Mouse (Mus musculus): ENCODE measurements around the gene Dguok. TPM values are rescaled to one million over a fixed set of nuclear protein-coding genes. Genes with fewer than 3 reads are reported as not detected.

Dguok gene
- 70.5 and 72.3 TPM in 2 replicates for polyA plus RNA-seq (2014; fragmentation: Nextera tagmentation; extraction: Ambion mirVana)

DNA sequence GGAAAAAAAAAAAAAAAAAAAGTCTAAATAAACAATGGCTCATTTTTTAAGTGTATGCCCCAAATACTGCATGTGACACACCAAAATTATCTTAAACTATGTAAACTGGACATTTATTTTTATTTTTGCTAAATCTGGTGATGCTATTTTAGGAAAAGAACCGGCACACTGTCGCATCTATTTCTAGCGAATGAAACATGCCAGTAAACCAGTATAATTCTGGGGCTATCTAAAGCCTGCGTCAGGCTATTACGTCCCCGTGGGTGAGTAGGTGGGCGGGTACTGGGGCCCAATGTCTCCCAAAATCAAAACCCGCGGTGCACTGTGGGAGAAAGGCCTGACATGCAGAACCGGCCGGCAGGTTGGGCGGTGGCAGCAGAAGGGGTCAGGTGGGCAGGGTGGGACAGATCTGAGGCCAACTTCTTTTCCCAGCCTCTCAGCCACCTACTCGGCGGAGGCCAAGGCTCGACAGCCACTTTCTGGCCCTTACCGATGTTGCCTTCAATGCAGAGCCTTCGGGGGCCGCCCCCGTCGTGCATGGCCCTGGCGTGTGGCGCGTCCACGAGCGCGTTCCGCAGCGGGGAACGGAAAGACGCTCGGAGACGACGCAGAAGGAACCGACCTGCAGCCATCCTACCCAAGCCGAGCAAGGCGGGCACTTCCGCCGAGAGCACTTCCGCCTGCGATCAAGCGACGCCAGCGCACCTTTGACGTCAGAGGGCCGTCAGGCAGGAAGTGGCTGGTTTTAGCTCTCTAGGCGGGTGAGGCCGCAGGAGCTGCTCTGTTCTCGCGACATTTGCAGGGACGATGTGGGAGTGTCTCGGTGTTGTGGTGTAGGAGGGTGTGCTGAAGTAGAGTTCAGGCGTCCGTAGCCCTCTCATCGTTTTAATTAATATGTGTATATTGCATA lies at the start of gene Dguok:
Dguok (minus strand) TSS at position 712 of the 910 bp plus-strand sequence.
- DNase-seq (ENCODE audit: low spot score) = peak; percentile 100
- no peaks in the 10 kb centered on the region for H3K27me3 ChIP-seq (replicated peaks; ENCODE audit: control insufficient read depth, insufficient read depth, low read length)
- peak within 1 kb of the TSS; percentile 70 for H3K4me2 ChIP-seq (ENCODE audit: low read depth, low read length)
- H3K9ac ChIP-seq (ENCODE audit: low read depth, low read length) = peak within 1 kb of the TSS; percentile 72
- H3K27ac ChIP-seq (replicated peaks; ENCODE audit: low read depth, low read length) = peak within 1 kb of the TSS; percentile 90
- H3K4me3 ChIP-seq (ENCODE audit: low read depth, low read length) = peak within 1 kb of the TSS; percentile 57
- WGBS = 1% methylated on average over 45 of the region's 54 CpGs
- peak; percentile 100 for ATAC-seq (ENCODE audit: low read depth)
- H3K9me3 ChIP-seq (ENCODE audit: control insufficient read depth, low read length) = no peaks in the 10 kb centered on the region
- H3K36me3 ChIP-seq (ENCODE audit: control insufficient read depth, insufficient read depth, low read length) = no peaks in the 10 kb centered on the region
- H3K4me1 ChIP-seq (ENCODE audit: control insufficient read depth, insufficient read depth, low read length) = peaks cover 9% of the 10 kb centered on the region; the same call in 1 of the 2 replicates

DNA sequence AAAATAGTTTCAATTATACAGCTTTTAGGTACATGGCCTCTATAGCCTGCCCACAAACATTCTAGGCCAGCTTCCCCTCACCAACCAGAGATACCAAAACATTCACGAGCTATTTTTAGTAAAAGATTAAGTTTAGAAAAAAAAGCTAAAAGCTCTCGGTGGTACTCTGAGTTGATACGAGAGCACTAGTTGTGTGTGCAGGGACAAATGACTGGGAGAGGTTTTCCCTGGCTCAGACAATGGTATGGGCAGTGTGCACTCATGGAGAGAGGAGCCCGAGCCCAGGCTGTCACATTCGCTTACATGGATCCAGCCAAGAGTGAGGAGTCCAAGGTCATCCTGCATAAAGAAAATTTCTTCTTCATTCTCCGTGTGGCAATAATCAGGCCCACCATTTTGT lies 49.2 kb upstream of the Dguok start:
- Histone ChIP-seq H3K9ac (ENCODE audit: low read depth, low read length) (no peak overlapping the region), H3K36me3 (ENCODE audit: control insufficient read depth, insufficient read depth, low read length) (peaks cover 48% of the 10 kb centered on the region)
- WGBS = 78% methylated on average over 6 of the region's 6 CpGs

DNA sequence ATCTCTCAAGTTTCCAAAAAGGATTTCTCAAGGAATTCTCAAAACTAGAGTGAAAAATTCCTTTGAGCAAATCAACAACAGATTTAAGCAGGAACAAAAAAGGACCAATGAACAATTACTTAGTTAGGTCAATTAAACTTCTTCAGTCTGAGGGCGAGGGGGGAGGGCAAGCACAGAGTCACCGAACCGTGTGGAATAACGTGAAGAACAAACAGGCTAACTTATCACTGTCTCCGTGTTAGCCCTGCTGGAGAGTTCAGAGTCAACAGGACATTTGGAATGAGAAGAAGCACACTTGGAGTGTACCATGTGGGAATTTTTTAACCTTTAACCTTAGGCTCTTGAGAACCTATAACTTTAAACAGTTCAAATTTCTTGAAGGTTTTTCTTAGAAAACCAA lies 41.6 kb upstream of the Dguok start:
- Histone ChIP-seq H3K36me3 (ENCODE audit: control insufficient read depth, insufficient read depth, low read length) (peaks cover 38% of the 10 kb centered on the region), H3K9ac (ENCODE audit: low read depth, low read length) (no peak overlapping the region), H3K27me3 (replicated peaks; ENCODE audit: control insufficient read depth, insufficient read depth, low read length) (no peaks in the 10 kb centered on the region), H3K9me3 (ENCODE audit: control insufficient read depth, low read length) (no peaks in the 10 kb centered on the region), H3K27ac (replicated peaks; ENCODE audit: low read depth, low read length) (no peak overlapping the region), H3K4me1 (ENCODE audit: control insufficient read depth, insufficient read depth, low read length) (no peaks in the 10 kb centered on the region), H3K4me3 (ENCODE audit: low read depth, low read length) (no peak overlapping the region), H3K4me2 (ENCODE audit: low read depth, low read length) (no peak overlapping the region)
- ATAC-seq (ENCODE audit: low read depth) (no peak), DNase-seq (ENCODE audit: low spot score) (no peak)
- WGBS = 42% methylated on average over 5 of the region's 5 CpGs

More for the DNA sequence above, 49.2 kb upstream of the Dguok start:
- DNase-seq (ENCODE audit: low spot score) (no peak), ATAC-seq (ENCODE audit: low read depth) (no peak)
- no peaks in the 10 kb centered on the region for H3K27me3 ChIP-seq (replicated peaks; ENCODE audit: control insufficient read depth, insufficient read depth, low read length)
- H3K4me3 ChIP-seq (ENCODE audit: low read depth, low read length) = no peak overlapping the region
- no peak overlapping the region for H3K4me2 ChIP-seq (ENCODE audit: low read depth, low read length)
- no peaks in the 10 kb centered on the region for H3K4me1 ChIP-seq (ENCODE audit: control insufficient read depth, insufficient read depth, low read length)
- H3K9me3 ChIP-seq (ENCODE audit: control insufficient read depth, low read length) = no peaks in the 10 kb centered on the region
- H3K27ac ChIP-seq (replicated peaks; ENCODE audit: low read depth, low read length) = no peak overlapping the region

DNA sequence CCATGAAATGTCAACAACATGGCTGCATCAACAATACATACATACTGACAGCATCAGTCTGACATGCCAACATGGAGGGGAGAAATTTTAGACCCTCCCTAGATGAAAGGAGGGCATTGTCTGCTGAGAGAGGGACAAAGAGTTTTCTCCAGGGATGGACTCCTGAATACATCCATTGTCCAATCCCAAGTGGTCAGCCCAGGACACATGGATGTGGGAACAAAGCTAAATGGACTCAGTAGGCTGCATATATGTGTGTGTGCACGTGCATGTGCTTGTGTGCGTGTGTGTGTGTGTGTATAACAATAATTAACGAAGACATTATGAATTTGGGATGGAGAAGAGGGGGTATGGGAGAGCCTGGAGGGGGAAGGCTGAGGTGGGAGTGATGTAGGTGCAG lies 39.0 kb upstream of the Dguok start:
- Histone ChIP-seq H3K27me3 (replicated peaks; ENCODE audit: control insufficient read depth, insufficient read depth, low read length) (no peaks in the 10 kb centered on the region), H3K4me2 (ENCODE audit: low read depth, low read length) (no peak overlapping the region), H3K4me1 (ENCODE audit: control insufficient read depth, insufficient read depth, low read length) (no peaks in the 10 kb centered on the region), H3K9ac (ENCODE audit: low read depth, low read length) (no peak overlapping the region), H3K9me3 (ENCODE audit: control insufficient read depth, low read length) (no peaks in the 10 kb centered on the region), H3K36me3 (ENCODE audit: control insufficient read depth, insufficient read depth, low read length) (peaks cover 33% of the 10 kb centered on the region), H3K4me3 (ENCODE audit: low read depth, low read length) (no peak overlapping the region), H3K27ac (replicated peaks; ENCODE audit: low read depth, low read length) (no peak overlapping the region)
- ATAC-seq (ENCODE audit: low read depth) (no peak), DNase-seq (ENCODE audit: low spot score) (no peak)
- WGBS = 76% methylated on average over 3 of the region's 3 CpGs

DNA sequence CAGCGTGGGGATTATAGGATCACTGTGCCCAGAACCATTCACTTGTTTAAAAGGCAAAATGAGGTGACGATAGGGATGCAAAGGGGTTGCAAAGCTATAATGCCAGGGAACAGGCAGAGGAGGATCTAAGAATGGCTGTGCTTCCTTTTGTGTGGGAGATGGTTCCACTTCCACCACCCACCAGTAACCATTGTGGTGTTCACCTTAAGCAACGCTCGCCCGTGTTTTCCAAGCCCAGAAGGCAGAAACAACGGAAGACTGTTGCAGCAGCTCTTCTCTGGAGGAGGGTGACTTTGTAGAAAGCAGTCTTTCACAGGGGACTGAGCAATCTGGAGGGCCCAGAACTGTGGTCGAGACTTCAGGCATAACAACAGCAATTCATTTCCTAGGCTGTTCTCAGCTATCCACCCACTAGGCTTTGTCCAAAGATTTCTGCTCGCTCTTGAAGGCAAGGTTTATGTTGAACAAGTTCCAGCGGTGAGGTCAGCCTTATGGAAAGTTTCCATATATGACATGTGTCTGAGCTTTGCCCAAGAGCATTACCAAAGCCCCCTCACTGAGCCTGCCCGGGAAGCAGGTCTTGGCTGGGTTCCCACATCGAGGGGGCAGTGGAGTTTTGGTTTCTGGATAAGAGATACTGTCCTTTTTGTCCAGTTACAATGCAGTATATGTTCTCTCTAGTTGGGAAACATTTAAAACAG lies 35.1 kb upstream of the Dguok start:
- Histone ChIP-seq H3K36me3 (ENCODE audit: control insufficient read depth, insufficient read depth, low read length) (peaks cover 19% of the 10 kb centered on the region), H3K27me3 (replicated peaks; ENCODE audit: control insufficient read depth, insufficient read depth, low read length) (no peaks in the 10 kb centered on the region), H3K4me1 (ENCODE audit: control insufficient read depth, insufficient read depth, low read length) (no peaks in the 10 kb centered on the region), H3K27ac (replicated peaks; ENCODE audit: low read depth, low read length) (peak overlapping the region; percentile 79), H3K4me3 (ENCODE audit: low read depth, low read length) (no peak overlapping the region), H3K9me3 (ENCODE audit: control insufficient read depth, low read length) (no peaks in the 10 kb centered on the region), H3K4me2 (ENCODE audit: low read depth, low read length) (no peak overlapping the region), H3K9ac (ENCODE audit: low read depth, low read length) (no peak overlapping the region)
- WGBS = 67% methylated on average over 11 of the region's 11 CpGs
- ATAC-seq (ENCODE audit: low read depth) (peak; percentile 72), DNase-seq (ENCODE audit: low spot score) (peak; percentile 81)

DNA sequence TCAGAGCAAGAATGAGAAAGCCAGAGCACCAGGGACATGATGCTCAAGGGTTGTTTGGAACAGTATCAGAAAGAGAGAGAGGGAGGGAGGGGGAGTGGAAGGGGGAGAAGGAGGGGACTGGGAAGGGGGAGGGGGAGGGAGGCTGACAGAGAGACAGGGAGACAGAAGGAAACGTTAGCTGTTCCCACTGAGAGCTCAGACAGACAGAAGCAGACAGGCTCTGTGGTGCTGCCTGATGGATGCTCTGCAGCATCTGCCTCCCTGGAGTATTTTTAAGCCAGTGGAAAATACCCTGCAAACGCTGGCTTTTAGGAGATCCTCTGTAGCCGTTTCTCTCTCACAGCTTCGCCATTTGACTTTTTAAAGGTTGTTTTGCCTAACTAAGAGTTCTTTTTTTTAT lies 33.2 kb upstream of the Dguok start:
- Histone ChIP-seq H3K27ac (replicated peaks; ENCODE audit: low read depth, low read length) (no peak overlapping the region), H3K9me3 (ENCODE audit: control insufficient read depth, low read length) (no peaks in the 10 kb centered on the region), H3K4me3 (ENCODE audit: low read depth, low read length) (no peak overlapping the region), H3K9ac (ENCODE audit: low read depth, low read length) (no peak overlapping the region), H3K36me3 (ENCODE audit: control insufficient read depth, insufficient read depth, low read length) (peaks cover 2% of the 10 kb centered on the region; the same call in 1 of the 2 replicates), H3K4me2 (ENCODE audit: low read depth, low read length) (no peak overlapping the region), H3K27me3 (replicated peaks; ENCODE audit: control insufficient read depth, insufficient read depth, low read length) (no peaks in the 10 kb centered on the region), H3K4me1 (ENCODE audit: control insufficient read depth, insufficient read depth, low read length) (0 out of 2 replicates have a peak, but pooled peaks cover 3% of the 10 kb centered on the region)
- DNase-seq (ENCODE audit: low spot score) (peak; percentile 23), ATAC-seq (ENCODE audit: low read depth) (no peak)
- 38% methylated on average over 4 of the region's 4 CpGs for WGBS

DNA sequence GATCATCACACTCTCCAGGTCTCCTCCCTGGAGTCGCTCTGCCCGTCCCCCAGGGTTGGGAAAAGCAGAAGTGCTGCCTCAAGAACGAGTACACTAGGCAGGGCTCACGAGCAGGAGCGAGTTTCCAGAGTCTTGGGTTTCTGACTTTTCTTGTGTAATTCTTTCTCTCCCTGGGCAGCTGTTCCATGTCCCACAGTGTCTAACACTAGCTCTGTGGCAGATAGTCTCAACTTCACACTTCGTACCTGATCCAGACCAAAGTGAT lies 30.0 kb upstream of the Dguok start:
- Histone ChIP-seq H3K4me3 (ENCODE audit: low read depth, low read length) (no peak overlapping the region), H3K9ac (ENCODE audit: low read depth, low read length) (no peak overlapping the region), H3K4me1 (ENCODE audit: control insufficient read depth, insufficient read depth, low read length) (0 out of 2 replicates have a peak, but pooled peaks cover 3% of the 10 kb centered on the region), H3K27me3 (replicated peaks; ENCODE audit: control insufficient read depth, insufficient read depth, low read length) (no peaks in the 10 kb centered on the region), H3K4me2 (ENCODE audit: low read depth, low read length) (no peak overlapping the region), H3K9me3 (ENCODE audit: control insufficient read depth, low read length) (no peaks in the 10 kb centered on the region), H3K36me3 (ENCODE audit: control insufficient read depth, insufficient read depth, low read length) (no peaks in the 10 kb centered on the region), H3K27ac (replicated peaks; ENCODE audit: low read depth, low read length) (no peak overlapping the region)
- WGBS = 38% methylated on average over 6 of the region's 6 CpGs
- DNase-seq (ENCODE audit: low spot score) (no peak), ATAC-seq (ENCODE audit: low read depth) (no peak)

DNA sequence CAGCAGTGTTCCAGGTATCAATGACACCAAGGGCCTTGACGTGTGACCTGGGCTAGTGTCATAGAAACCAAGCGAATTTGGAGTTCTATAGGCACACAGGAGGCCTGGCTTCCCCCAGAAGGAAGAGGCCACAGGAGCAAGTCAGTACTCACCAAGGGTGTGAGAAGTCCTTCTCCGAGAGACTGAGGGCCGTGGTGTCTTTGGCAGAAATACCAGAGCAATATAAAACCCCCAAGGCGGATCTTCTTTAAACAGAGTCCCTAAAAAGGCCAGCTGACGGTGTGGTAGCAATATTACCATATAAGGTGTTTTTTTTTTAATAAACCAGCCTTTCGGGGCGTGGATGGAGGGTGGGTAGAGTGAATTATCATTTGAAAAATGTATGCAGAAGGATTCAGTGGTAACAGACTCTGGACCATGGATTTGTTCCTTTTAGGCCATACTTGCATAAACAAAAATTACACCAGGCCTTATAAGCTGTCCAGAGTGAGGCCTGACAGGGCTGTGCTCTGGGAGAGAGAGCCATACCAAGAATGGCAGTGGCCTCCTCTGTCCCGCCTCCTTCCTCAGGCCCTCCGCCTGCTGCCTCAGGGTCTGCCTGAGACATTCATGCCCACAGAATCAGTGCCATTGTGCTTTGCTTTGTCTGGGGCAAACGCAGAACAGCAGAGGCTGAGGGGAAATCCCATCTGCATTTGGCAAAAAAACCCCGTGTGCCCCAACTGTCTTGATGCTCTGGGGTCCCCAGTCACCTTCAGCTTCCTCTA lies 29.4 kb upstream of the Dguok start, which contains the start of gene Actg2:
Actg2 (minus strand) TSS at position 238 of the 767 bp plus-strand sequence.
- Histone ChIP-seq H3K36me3 (ENCODE audit: control insufficient read depth, insufficient read depth, low read length) (no peaks in the 10 kb centered on the region), H3K9me3 (ENCODE audit: control insufficient read depth, low read length) (no peaks in the 10 kb centered on the region), H3K27ac (replicated peaks; ENCODE audit: low read depth, low read length) (no peak within 1 kb of the TSS), H3K27me3 (replicated peaks; ENCODE audit: control insufficient read depth, insufficient read depth, low read length) (no peaks in the 10 kb centered on the region), H3K4me2 (ENCODE audit: low read depth, low read length) (no peak within 1 kb of the TSS), H3K9ac (ENCODE audit: low read depth, low read length) (no peak within 1 kb of the TSS), H3K4me3 (ENCODE audit: low read depth, low read length) (no peak within 1 kb of the TSS), H3K4me1 (ENCODE audit: control insufficient read depth, insufficient read depth, low read length) (0 out of 2 replicates have a peak, but pooled peaks cover 3% of the 10 kb centered on the region)
- DNase-seq (ENCODE audit: low spot score) (no peak), ATAC-seq (ENCODE audit: low read depth) (no peak)
- 54% methylated on average over 12 of the region's 12 CpGs for WGBS
